Mouse (Mus musculus): Measurements from ENCODE around the gene Nt5c3b. TPM values are rescaled to one million over a fixed set of nuclear protein-coding genes. Genes with fewer than 3 reads are reported as not detected.

The Nt5c3b gene
- polyA plus RNA-seq (2015; fragmentation: Nextera tagmentation; extraction: Ambion mirVana) = 94.2 and 100 TPM in 2 replicates

DNA sequence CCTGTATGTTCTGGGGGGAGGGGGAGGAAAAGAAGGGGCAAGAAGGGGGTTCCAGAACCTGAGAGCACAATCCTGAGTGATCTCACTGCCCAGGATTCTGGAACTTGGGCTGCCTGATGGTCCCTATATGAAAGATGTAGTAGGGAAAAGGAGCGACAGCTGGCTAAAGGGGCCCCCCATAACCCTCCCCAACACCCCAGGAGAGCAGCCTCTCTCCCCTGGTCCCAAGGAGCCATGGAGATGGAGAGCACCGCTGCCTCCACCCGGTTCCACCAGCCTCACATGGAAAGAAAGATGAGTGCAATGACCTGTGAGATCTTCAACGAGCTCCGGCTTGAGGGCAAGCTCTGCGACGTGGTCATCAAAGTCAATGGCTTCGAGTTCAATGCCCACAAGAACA lies at the start of gene Nt5c3b, which contains the start of gene Klhl10:
Gene Nt5c3b, minus strand, starts transcription at position 12 of the 400 bp plus-strand sequence.
Gene Klhl10, plus strand, starts transcription at position 121 of the 400 bp plus-strand sequence.
- H3K4me2 ChIP-seq (replicated peaks) = peak within 1 kb of the TSS; percentile 82
- H3K36me3 ChIP-seq = no peaks in the 10 kb centered on the region
- peaks cover 7% of the 10 kb centered on the region; the same call in 1 of the 2 replicates for H3K4me1 ChIP-seq (replicated peaks)
- peak within 1 kb of the TSS; percentile 95 for H3K9ac ChIP-seq
- peak within 1 kb of the TSS; percentile 83 for H3K4me3 ChIP-seq (replicated peaks)
- no peak for ATAC-seq
- no peaks in the 10 kb centered on the region for H3K27me3 ChIP-seq (replicated peaks)
- no peaks in the 10 kb centered on the region for H3K9me3 ChIP-seq
- peak within 1 kb of the TSS; percentile 48; the same call in 1 of the 2 replicates for H3K27ac ChIP-seq
- WGBS = 79% methylated on average over 8 of the region's 8 CpGs

DNA sequence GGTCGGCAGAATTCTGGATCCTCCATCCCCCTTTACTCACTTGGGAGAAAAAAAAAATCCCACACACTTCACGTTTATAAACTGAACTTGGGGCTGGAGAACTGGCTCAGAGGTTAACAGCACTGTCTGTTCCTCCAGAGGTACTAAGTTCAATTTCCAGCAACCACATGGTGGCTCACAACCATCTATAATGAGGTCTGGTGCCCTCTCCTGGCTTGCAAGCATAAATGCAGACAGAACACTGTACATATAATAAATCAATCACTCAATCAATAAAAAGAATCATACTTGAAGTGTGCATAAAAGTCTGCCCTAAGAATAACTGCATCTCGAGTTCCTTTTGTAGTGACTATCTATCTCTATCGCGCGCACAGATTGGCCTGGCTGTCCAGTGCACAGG lies 49.3 kb upstream of the Nt5c3b start:
- no peak for ATAC-seq
- 85% methylated on average over 6 of the region's 6 CpGs for WGBS
- H3K9me3 ChIP-seq = no peaks in the 10 kb centered on the region
- H3K36me3 ChIP-seq = peaks cover 46% of the 10 kb centered on the region
- no peak overlapping the region for H3K4me3 ChIP-seq (replicated peaks)
- H3K27me3 ChIP-seq (replicated peaks) = no peaks in the 10 kb centered on the region
- H3K9ac ChIP-seq = no peak overlapping the region
- H3K4me2 ChIP-seq (replicated peaks) = no peak overlapping the region
- no peak overlapping the region for H3K27ac ChIP-seq
- H3K4me1 ChIP-seq (replicated peaks) = no peaks in the 10 kb centered on the region

DNA sequence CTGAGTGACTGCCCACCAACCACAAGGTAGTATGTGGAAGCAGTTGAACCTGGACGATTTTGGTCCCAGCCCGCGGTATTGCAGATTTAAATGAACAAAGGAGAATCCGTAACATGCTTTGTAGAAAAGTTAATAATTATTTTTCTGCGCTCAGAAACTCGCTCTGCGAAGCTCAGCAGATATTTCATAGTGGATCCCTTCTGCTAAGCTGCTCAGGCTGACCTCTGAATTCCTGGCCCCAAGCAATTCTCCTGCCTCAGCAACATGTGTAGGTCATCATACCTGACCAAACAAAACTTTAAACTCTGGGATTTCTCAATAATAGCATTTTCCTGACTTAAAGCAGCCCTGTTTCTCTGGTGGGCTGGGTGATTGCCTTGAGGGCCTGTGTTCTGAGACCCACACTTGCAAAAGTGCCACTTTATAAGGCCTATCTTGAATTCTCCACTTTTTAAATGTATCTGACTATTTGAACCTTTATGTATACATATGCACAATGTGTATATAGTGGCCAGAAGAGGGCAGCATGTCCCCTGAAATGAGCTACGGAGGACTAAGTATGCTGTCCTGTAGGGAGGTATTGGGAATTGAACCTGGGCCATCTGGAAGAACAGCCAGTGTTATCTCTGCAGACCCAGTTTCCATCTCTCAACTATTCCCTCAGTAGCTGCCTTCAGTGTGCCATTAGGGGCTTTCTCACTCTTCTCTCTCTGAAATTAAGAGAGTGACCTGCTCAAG lies 44.4 kb upstream of the Nt5c3b start:
- ATAC-seq = no peak
- H3K4me3 ChIP-seq (replicated peaks) = no peak overlapping the region
- 83% methylated on average over 8 of the region's 8 CpGs for WGBS
- H3K4me1 ChIP-seq (replicated peaks) = no peaks in the 10 kb centered on the region
- H3K36me3 ChIP-seq = peaks cover 46% of the 10 kb centered on the region
- no peaks in the 10 kb centered on the region for H3K27me3 ChIP-seq (replicated peaks)
- H3K9me3 ChIP-seq = no peaks in the 10 kb centered on the region
- H3K4me2 ChIP-seq (replicated peaks) = no peak overlapping the region
- H3K9ac ChIP-seq = no peak overlapping the region
- no peak overlapping the region for H3K27ac ChIP-seq

GRCm38 (mm10) chr11:100484461-100484860 lies 42.9 kb upstream of the Nt5c3b start:
- Histone ChIP-seq H3K9me3 (no peaks in the 10 kb centered on the region), H3K36me3 (peaks cover 44% of the 10 kb centered on the region), H3K4me2 (replicated peaks) (no peak overlapping the region), H3K4me3 (replicated peaks) (no peak overlapping the region), H3K9ac (no peak overlapping the region), H3K4me1 (replicated peaks) (no peaks in the 10 kb centered on the region), H3K27me3 (replicated peaks) (no peaks in the 10 kb centered on the region), H3K27ac (no peak overlapping the region)
- 95% methylated on average over 3 of the region's 3 CpGs for WGBS
- ATAC-seq = no peak

DNA sequence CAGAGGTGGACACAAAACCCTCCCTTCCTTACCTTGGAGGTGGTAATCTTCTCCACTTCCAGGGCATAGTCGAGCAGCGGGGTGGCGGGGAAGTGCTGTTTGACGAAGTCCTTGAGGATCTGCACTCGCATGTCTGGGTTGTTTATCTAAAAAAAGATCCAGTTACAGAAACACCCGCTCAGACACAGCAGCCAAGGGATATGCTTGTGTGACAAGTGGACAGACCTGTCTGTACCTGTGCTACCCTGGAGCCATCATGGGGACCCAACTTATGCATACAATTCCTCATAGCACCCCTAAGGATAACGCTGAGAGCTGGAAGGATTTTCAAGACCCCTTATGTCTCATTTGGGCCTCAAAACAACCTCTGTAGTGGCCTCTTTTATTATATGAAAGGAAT lies 37.5 kb upstream of the Nt5c3b start:
- Histone ChIP-seq H3K9ac (no peak overlapping the region), H3K4me3 (replicated peaks) (no peak overlapping the region), H3K36me3 (peaks cover 32% of the 10 kb centered on the region), H3K4me1 (replicated peaks) (no peaks in the 10 kb centered on the region), H3K27me3 (replicated peaks) (no peaks in the 10 kb centered on the region), H3K4me2 (replicated peaks) (no peak overlapping the region), H3K9me3 (no peaks in the 10 kb centered on the region), H3K27ac (no peak overlapping the region)
- ATAC-seq = no peak
- WGBS = 49% methylated on average over 7 of the region's 7 CpGs

DNA sequence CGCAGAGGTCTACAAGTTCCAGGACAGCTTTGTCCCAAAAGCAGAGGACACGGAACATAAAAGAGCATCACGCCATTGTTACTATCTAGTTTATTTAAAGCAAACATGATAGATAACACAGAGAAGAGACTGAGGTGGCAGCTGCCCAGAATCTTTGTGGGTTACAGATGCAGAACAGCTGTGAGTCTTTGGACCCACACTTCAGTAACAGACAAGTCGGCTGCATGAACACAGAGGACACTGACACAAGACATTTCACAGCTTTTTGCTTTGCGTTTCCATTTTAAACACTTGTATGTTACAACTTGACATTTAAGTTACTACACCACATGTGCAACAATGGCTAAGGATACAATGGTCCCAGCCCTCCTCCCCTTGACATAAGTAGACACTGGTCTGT lies 34.7 kb upstream of the Nt5c3b start:
- WGBS = 80% methylated on average over 5 of the region's 5 CpGs
- peaks cover 16% of the 10 kb centered on the region for H3K36me3 ChIP-seq
- ATAC-seq = no peak

DNA sequence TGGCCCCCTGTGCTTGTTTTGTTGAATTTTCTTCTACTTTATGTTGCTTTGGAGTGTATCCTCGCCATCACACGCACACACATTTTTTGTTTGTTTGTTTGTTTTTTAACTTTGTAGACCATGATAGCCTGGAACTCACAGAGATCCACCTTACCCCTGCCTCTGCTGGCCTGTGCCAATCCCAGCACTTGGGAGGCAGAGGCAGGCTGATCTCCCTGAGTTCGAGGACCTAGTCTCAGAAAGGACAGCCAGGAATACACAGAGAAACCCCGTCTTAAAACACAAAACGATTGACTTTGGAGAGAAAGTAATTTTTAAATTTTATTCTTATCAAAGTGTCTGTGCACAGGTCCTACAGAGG lies 31.3 kb upstream of the Nt5c3b start:
- H3K27ac ChIP-seq = no peak overlapping the region
- no peaks in the 10 kb centered on the region for H3K27me3 ChIP-seq (replicated peaks)
- WGBS = 39% methylated on average over 5 of the region's 5 CpGs
- H3K9ac ChIP-seq = no peak overlapping the region
- no peak overlapping the region for H3K4me2 ChIP-seq (replicated peaks)
- ATAC-seq = peak; percentile 57
- peak overlapping the region; percentile 96; the same call in 1 of the 2 replicates for H3K4me3 ChIP-seq (replicated peaks)
- no peaks in the 10 kb centered on the region for H3K9me3 ChIP-seq
- H3K36me3 ChIP-seq = peaks cover 4% of the 10 kb centered on the region
- H3K4me1 ChIP-seq (replicated peaks) = peaks cover 10% of the 10 kb centered on the region

More for the DNA sequence above, 34.7 kb upstream of the Nt5c3b start:
- Histone ChIP-seq H3K4me3 (replicated peaks) (no peak overlapping the region), H3K27ac (no peak overlapping the region), H3K9me3 (no peaks in the 10 kb centered on the region), H3K4me1 (replicated peaks) (peaks cover 2% of the 10 kb centered on the region; the same call in 1 of the 2 replicates), H3K9ac (no peak overlapping the region), H3K4me2 (replicated peaks) (no peak overlapping the region), H3K27me3 (replicated peaks) (no peaks in the 10 kb centered on the region)

- peak within 1 kb of the TSS; percentile 64 for H3K27ac ChIP-seq
- peak within 1 kb of the TSS; percentile 84 for H3K4me2 ChIP-seq (replicated peaks)
- H3K4me1 ChIP-seq (replicated peaks) = peaks cover 10% of the 10 kb centered on the region
- H3K36me3 ChIP-seq = peaks cover 4% of the 10 kb centered on the region
- no peaks in the 10 kb centered on the region for H3K27me3 ChIP-seq (replicated peaks)
- H3K9me3 ChIP-seq = no peaks in the 10 kb centered on the region
- WGBS = under 1% methylated on average over 83 of the region's 83 CpGs
- H3K4me3 ChIP-seq (replicated peaks) = peak within 1 kb of the TSS; percentile 96
- ATAC-seq = peak; percentile 96
- peak within 1 kb of the TSS; percentile 91 for H3K9ac ChIP-seq
Observed at GRCm38 (mm10) chr11:100472197-100472934, 30.8 kb upstream of the Nt5c3b start, which contains the start of gene Klhl11. Gene Klhl11, minus strand, starts transcription at chr11:100472741.

DNA sequence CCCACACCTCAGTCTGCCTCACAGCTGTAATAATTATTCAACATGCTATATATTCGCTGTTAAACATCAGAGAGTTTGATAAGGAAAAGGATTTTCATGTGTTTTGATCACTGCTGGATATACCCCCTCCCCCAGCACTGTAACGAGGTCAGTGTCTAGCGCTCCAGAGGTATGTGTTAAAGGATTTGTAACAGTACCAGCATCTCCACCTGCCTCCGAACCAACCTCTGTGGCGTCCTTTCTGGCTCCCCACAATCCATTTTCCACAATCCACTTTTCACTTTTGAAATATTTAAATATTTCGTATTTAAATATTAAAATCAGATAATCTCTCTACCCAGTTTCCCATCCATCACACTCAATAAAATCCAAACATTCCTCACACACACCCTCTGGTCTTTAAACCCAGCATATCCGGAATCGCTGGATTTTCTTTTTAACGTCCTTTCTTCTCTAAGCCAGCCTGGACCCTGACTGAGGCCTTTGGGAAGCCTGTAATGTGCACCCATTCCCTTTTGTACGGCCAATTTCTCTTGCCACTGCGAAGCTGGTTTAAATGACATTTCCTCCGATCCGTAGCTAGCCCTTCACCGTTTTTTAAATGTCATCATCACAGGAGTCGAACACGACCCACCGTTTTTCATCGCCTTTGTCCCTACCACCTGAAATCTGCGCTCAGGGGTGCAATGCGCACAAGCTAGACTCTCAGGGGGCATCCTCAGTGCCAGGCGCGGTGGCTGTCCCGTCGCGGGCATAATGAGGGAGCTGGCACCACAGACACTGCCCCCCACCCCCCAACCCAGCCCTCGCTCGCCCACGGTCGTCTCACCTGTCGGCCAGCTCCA lies 30.0 kb upstream of the Nt5c3b start:
- H3K4me2 ChIP-seq (replicated peaks) = peak overlapping the region; percentile 84
- no peaks in the 10 kb centered on the region for H3K36me3 ChIP-seq
- ATAC-seq = peak; percentile 11; the same call in 1 of the 2 replicates
- peaks cover 10% of the 10 kb centered on the region for H3K4me1 ChIP-seq (replicated peaks)
- H3K9ac ChIP-seq = peak overlapping the region; percentile 91
- no peak overlapping the region for H3K27ac ChIP-seq
- H3K9me3 ChIP-seq = no peaks in the 10 kb centered on the region
- H3K27me3 ChIP-seq (replicated peaks) = no peaks in the 10 kb centered on the region
- WGBS = 4% methylated on average over 30 of the region's 30 CpGs
- peak overlapping the region; percentile 96 for H3K4me3 ChIP-seq (replicated peaks)

- Histone ChIP-seq H3K27ac (no peak overlapping the region), H3K4me1 (replicated peaks) (peaks cover 4% of the 10 kb centered on the region), H3K4me3 (replicated peaks) (no peak overlapping the region), H3K36me3 (0 out of 2 replicates have a peak, but pooled peaks cover 4% of the 10 kb centered on the region), H3K9ac (no peak overlapping the region), H3K4me2 (replicated peaks) (no peak overlapping the region), H3K27me3 (replicated peaks) (no peaks in the 10 kb centered on the region), H3K9me3 (no peaks in the 10 kb centered on the region)
- 73% methylated on average over 1 of the region's 1 CpGs for WGBS
- ATAC-seq = no peak
Observed at GRCm38 (mm10) chr11:100465833-100466232, 24.2 kb upstream of the Nt5c3b start.

GRCm38 (mm10) chr11:100465229-100465792 lies 23.7 kb upstream of the Nt5c3b start:
- no peak overlapping the region for H3K4me3 ChIP-seq (replicated peaks)
- H3K4me2 ChIP-seq (replicated peaks) = no peak overlapping the region
- 84% methylated on average over 1 of the region's 1 CpGs for WGBS
- H3K9ac ChIP-seq = no peak overlapping the region
- H3K27ac ChIP-seq = no peak overlapping the region
- no peaks in the 10 kb centered on the region for H3K4me1 ChIP-seq (replicated peaks)
- 0 out of 2 replicates have a peak, but pooled peaks cover 4% of the 10 kb centered on the region for H3K36me3 ChIP-seq
- H3K27me3 ChIP-seq (replicated peaks) = no peaks in the 10 kb centered on the region
- no peaks in the 10 kb centered on the region for H3K9me3 ChIP-seq
- no peak for ATAC-seq

Data from intestine, embryonic 15.5 days (tissue).